Mouse (Mus musculus): Measurements from ENCODE around the gene Efna5. TPM values are rescaled to one million over a fixed set of nuclear protein-coding genes. Genes with fewer than 3 reads are reported as not detected.

The Efna5 gene
- polyA plus RNA-seq, 1 experiment = 21.5 TPM

- TF ChIP-seq CTCF (IDR thresholded peaks at IDR 0.05; ENCODE audit: borderline replicate concordance, extremely low read depth, insufficient read depth, insufficient read length) (no peak), POLR2A (IDR thresholded peaks at IDR 0.05; ENCODE audit: borderline replicate concordance, extremely low read depth, insufficient read depth, insufficient read length, poor library complexity, severe bottlenecking) (no peak)
- no peak for DNase-seq (ENCODE audit: low read depth)
These were observed 215.3 kb downstream of the Efna5 start for GRCm38 (mm10) chr17:62665823-62666222.

DNA sequence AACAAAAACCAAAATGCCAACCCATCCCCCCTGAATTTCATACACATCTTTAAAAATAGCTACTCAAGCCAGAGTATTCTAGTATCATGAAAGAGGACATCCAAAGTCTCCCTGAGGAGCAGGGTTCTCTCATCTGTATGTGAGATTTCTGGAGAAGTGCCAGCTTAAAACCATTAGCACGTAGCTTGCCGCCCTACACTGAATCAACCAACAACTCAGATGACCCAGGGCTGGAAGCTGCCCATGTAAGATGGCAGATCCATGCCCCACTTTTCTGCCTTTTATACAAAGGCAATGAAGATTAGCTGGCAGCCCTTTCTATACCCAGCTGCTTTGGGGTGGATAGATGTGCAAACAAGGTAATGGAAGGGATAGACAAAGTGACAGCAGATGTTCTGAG, 216.4 kb downstream of the Efna5 start:
- no peak for DNase-seq (ENCODE audit: low read depth)
- TF ChIP-seq CTCF (IDR thresholded peaks at IDR 0.05; ENCODE audit: borderline replicate concordance, extremely low read depth, insufficient read depth, insufficient read length) = no peak
- no peak for TF ChIP-seq POLR2A (IDR thresholded peaks at IDR 0.05; ENCODE audit: borderline replicate concordance, extremely low read depth, insufficient read depth, insufficient read length, poor library complexity, severe bottlenecking)

GRCm38 (mm10) chr17:62661801-62662200, 219.3 kb downstream of the Efna5 start:
- TF ChIP-seq CTCF (IDR thresholded peaks at IDR 0.05; ENCODE audit: borderline replicate concordance, extremely low read depth, insufficient read depth, insufficient read length) (no peak), POLR2A (IDR thresholded peaks at IDR 0.05; ENCODE audit: borderline replicate concordance, extremely low read depth, insufficient read depth, insufficient read length, poor library complexity, severe bottlenecking) (no peak)
- DNase-seq (ENCODE audit: low read depth) = no peak

DNA sequence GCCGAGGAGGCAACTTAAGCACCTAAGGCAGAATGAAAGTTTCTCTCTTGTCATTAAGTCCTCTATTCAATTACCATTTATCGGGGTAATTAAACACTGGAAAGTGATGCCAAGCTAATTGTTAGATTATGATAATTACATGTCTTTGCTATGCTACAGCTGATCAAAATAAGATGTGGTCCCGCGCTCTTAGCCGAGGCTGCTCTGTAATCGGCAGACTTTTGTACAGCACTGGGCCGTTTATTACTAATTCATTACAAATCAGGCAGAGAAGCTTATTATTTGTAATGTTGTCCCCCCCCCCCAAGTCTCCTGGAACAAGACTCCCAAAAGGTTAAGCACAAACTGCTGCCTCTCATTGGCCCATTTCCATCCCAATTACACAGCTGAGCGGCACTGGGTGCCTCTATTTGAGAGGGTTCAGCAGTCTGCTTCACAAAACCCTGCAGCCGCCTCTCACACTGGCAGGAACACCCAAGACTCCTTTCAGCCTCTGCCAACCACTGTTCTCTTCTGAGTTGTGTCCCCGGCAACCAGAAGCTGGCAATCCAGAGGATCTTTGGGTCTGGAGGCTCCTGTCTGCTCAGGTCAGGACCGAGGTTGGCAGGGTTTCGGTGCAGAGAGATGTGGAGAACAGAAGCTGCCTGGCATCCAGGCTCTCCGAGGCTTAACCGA, 221.5 kb downstream of the Efna5 start:
- DNase-seq (ENCODE audit: low read depth) = peak; percentile 98
- no peak for TF ChIP-seq POLR2A (IDR thresholded peaks at IDR 0.05; ENCODE audit: borderline replicate concordance, extremely low read depth, insufficient read depth, insufficient read length, poor library complexity, severe bottlenecking)
- no peak for TF ChIP-seq CTCF (IDR thresholded peaks at IDR 0.05; ENCODE audit: borderline replicate concordance, extremely low read depth, insufficient read depth, insufficient read length)

GRCm38 (mm10) chr17:62657832-62658630, 223.1 kb downstream of the Efna5 start:
- DNase-seq (ENCODE audit: low read depth) = peak; percentile 89
- TF ChIP-seq POLR2A (IDR thresholded peaks at IDR 0.05; ENCODE audit: borderline replicate concordance, extremely low read depth, insufficient read depth, insufficient read length, poor library complexity, severe bottlenecking) = no peak
- no peak for TF ChIP-seq CTCF (IDR thresholded peaks at IDR 0.05; ENCODE audit: borderline replicate concordance, extremely low read depth, insufficient read depth, insufficient read length)

DNA sequence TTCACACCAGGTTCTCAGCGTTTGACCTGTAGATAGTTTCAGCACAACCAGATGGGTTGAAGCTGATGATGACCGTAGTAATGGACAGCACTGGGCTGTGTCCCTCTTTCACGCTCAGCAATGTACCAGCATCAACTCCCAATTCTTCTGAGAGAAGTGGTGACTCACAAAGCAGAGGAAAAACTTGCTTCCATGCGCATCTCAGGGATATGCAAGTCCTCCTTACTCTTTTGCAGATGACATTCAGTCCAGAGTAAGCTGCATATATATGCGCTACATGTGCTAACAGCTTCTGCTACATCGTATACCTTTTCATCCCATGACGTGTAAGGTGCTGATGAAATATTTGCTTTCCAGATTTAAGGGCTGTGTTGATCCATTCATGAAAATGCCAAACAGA, 224.1 kb downstream of the Efna5 start:
- TF ChIP-seq POLR2A (IDR thresholded peaks at IDR 0.05; ENCODE audit: borderline replicate concordance, extremely low read depth, insufficient read depth, insufficient read length, poor library complexity, severe bottlenecking) (no peak), CTCF (IDR thresholded peaks at IDR 0.05; ENCODE audit: borderline replicate concordance, extremely low read depth, insufficient read depth, insufficient read length) (no peak)

DNA sequence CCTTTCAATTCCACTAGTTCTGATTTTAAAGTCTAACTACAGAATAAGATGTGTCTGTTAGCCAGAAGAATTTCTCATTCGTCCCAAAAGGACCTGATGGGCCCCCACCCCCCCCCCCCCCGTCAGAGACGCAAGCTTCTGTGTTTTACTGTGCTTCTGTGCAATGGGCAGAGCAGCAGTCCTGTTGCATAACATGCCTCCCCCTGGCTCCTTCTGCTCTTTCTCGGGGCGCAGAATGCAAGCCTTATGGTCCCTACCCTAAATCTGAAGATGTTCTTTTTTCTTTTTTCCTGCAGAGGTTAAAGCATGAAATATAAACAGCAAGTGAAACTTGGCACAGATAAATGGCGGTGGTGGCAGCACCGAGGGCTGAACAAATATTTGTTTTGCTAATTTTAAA, 224.5 kb downstream of the Efna5 start:
- TF ChIP-seq POLR2A (IDR thresholded peaks at IDR 0.05; ENCODE audit: borderline replicate concordance, extremely low read depth, insufficient read depth, insufficient read length, poor library complexity, severe bottlenecking) (no peak), CTCF (IDR thresholded peaks at IDR 0.05; ENCODE audit: borderline replicate concordance, extremely low read depth, insufficient read depth, insufficient read length) (no peak)
- no peak for DNase-seq (ENCODE audit: low read depth)

More for the DNA sequence above, 224.1 kb downstream of the Efna5 start:
- no peak for DNase-seq (ENCODE audit: low read depth)

DNA sequence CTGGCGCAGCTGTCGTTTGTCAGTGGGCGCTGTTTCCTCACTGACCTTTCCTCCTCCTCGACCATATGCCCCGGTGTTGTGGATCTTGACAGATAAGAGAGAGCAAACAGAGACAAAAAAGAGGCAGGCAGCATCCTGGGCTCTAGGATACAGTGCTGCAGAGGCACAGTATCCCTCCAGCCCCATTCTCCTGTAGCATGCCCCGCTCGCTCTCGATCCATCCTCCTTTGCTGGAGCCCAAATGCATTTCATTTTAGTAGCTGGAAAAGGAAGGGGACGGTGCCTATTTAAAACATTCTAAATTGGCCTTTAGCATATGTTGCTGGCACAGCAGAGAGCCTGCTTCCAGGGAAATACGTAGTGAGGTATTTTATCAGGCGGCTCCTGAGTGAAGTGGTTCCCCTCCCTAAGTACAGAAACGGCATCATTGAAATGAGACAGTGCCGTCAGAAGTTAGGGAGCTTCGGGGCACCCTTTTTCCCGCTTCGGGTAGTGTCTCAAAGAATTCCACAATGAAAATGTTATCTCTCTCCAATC, 225.2 kb downstream of the Efna5 start:
- no peak for TF ChIP-seq CTCF (IDR thresholded peaks at IDR 0.05; ENCODE audit: borderline replicate concordance, extremely low read depth, insufficient read depth, insufficient read length)
- no peak for TF ChIP-seq POLR2A (IDR thresholded peaks at IDR 0.05; ENCODE audit: borderline replicate concordance, extremely low read depth, insufficient read depth, insufficient read length, poor library complexity, severe bottlenecking)
- DNase-seq (ENCODE audit: low read depth) = no peak

GRCm38 (mm10) chr17:62652451-62652850, 228.7 kb downstream of the Efna5 start:
- DNase-seq (ENCODE audit: low read depth) = peak; percentile 62
- no peak for TF ChIP-seq POLR2A (IDR thresholded peaks at IDR 0.05; ENCODE audit: borderline replicate concordance, extremely low read depth, insufficient read depth, insufficient read length, poor library complexity, severe bottlenecking)
- TF ChIP-seq CTCF (IDR thresholded peaks at IDR 0.05; ENCODE audit: borderline replicate concordance, extremely low read depth, insufficient read depth, insufficient read length) = no peak

DNA sequence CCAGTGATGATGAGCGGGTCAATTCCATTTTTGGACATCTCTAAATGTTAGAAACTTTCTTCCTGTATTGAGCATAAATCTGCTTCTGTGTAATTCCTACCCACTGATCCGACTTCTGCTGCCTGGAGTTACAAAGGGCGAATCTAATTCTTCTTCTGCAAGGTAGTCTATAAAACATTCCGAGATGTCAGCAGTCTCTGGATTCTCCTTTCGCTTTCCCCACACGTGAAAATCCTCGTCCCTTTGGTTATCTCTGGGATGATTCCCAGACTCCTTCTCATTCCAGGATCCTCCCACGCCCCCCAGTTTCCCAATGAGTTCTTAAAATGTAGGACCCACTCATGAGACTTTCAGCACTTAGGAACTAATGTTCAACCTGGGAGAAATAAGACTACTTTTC, 229.4 kb downstream of the Efna5 start:
- TF ChIP-seq CTCF (IDR thresholded peaks at IDR 0.05; ENCODE audit: borderline replicate concordance, extremely low read depth, insufficient read depth, insufficient read length) = no peak
- TF ChIP-seq POLR2A (IDR thresholded peaks at IDR 0.05; ENCODE audit: borderline replicate concordance, extremely low read depth, insufficient read depth, insufficient read length, poor library complexity, severe bottlenecking) = no peak
- DNase-seq (ENCODE audit: low read depth) = no peak

GRCm38 (mm10) chr17:62649293-62649950, 231.7 kb downstream of the Efna5 start:
- DNase-seq (ENCODE audit: low read depth) = no peak
- no peak for TF ChIP-seq POLR2A (IDR thresholded peaks at IDR 0.05; ENCODE audit: borderline replicate concordance, extremely low read depth, insufficient read depth, insufficient read length, poor library complexity, severe bottlenecking)
- TF ChIP-seq CTCF (IDR thresholded peaks at IDR 0.05; ENCODE audit: borderline replicate concordance, extremely low read depth, insufficient read depth, insufficient read length) = no peak

Measured in brain, embryonic 14.5 days (tissue).